Mouse (Mus musculus): Measurements from ENCODE around the gene Gm49388.
A peak's percentile ranks its signal among the peaks of the same experiment; 100 is the strongest.

DNA sequence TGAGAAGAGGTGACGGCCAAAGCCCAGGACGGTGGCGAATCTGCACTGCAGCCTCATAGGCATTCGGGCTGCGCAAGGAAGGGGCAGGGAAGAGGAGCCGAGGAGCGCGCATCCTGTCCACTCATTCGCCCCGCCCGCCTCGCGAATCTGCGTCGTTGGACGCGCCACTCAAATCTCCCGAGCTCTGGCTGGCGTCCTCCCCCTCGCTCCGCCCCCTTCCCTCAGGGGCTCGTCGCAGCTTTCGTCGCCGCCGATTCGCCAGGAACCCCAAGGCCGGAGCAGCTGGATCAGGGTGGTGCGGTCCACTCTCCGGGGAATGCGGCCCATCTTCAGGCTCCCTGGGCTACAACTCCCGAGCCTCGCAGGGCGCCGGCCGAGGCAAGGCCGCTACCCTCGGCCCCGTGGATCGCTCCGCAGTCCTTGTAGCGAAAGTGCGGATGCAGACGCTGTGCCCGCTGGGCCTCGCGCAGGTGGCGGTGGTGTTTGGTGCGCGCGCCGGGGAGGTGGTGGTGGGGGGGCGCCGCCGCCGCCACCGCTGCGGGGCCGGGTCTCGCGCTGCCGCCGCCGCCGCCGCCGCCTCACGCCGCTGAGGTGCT is 8.4 kb upstream of the Gm49388 start:
- TF ChIP-seq CTCF (conservative IDR thresholded peaks at IDR 0.05; ENCODE audit: insufficient read depth, insufficient read length, low read depth, low read length) (0 out of 2 replicates have a peak, but pooled peaks have one; percentile 6), POLR2A (IDR thresholded peaks at IDR 0.05; ENCODE audit: low read depth, low read length) (no peak)
